Mouse (Mus musculus) kidney, embryonic 14.5 days (tissue): ENCODE results near the gene Car11. TPM values are rescaled to one million over a fixed set of nuclear protein-coding genes. Genes with fewer than 3 reads are reported as not detected.

Experiments used
- ATAC-seq: fragments of 200-750 bp; cut with Nextera tagmentation; 2 replicates; pipeline ENCODE4 v1.8.0; 2017; ENCODE audit warnings: moderate number of reproducible peaks, mild to moderate bottlenecking, moderate TSS enrichment, moderate library complexity; ENCODE audit not compliant: low FRiP score, low TSS enrichment
- H3K27ac ChIP-seq: fragments of 300-500 bp; sonication (generic); 2 replicates; pipeline ENCODE4 v1.5.1; 2014; ENCODE audit warnings: low read depth, mild to moderate bottlenecking, low read length, moderate library complexity, mixed read lengths
- H3K27me3 ChIP-seq: fragments of 300-500 bp; sonication (generic); 2 replicates; pipeline ENCODE4 v1.6.1; 2014; ENCODE audit warnings: mild to moderate bottlenecking, low read length; ENCODE audit not compliant: control insufficient read depth, insufficient read depth
- H3K36me3 ChIP-seq: fragments of 300-500 bp; sonication (generic); 2 replicates; pipeline ENCODE4 v1.6.1; 2014; ENCODE audit warnings: low read length, mixed read lengths; ENCODE audit not compliant: control insufficient read depth, insufficient read depth
- H3K4me1 ChIP-seq: fragments of 300-500 bp; sonication (generic); 2 replicates; pipeline ENCODE4 v1.6.1; 2014; ENCODE audit warnings: low read length, mixed read lengths; ENCODE audit not compliant: control insufficient read depth, insufficient read depth
- H3K4me2 ChIP-seq: fragments of 300-500 bp; sonication (generic); replicated peaks from 2 replicates; pipeline ENCODE4 v1.6.1; 2014; ENCODE audit warnings: low read depth, mild to moderate bottlenecking, low read length
- H3K4me3 ChIP-seq: fragments of 300-500 bp; sonication (generic); 2 replicates; pipeline ENCODE4 v1.5.1; 2014; ENCODE audit warnings: mild to moderate bottlenecking, low read length
- H3K9ac ChIP-seq: fragments of 300-500 bp; sonication (generic); 2 replicates; pipeline ENCODE4 v1.6.1; 2014; ENCODE audit warnings: low read depth, mild to moderate bottlenecking, low read length, moderate library complexity
- H3K9me3 ChIP-seq: fragments of 300-500 bp; sonication (generic); 2 replicates; pipeline ENCODE4 v1.6.1; 2016; ENCODE audit warnings: low read length; ENCODE audit not compliant: control insufficient read depth
- WGBS: fragments of 180-500 bp; shearing (Covaris S2); extraction: QIAGEN DNeasy Blood & Tissue Kit; methylation state at CpG from one replicate; pipeline ENCODE4 v1.1.7; 2014; 5-methylcytosine and 5-hydroxymethylcytosine counted together
- polyA plus RNA-seq: library from polyadenylated mRNA; unstranded; fragments of >200 nt; fragmentation: Nextera tagmentation; extraction: Ambion mirVana; gene quantifications from 2 replicates; pipeline ENCODE4 v1.2.1, GENCODE M21; 2014

Car11 gene
- polyA plus RNA-seq, 1 experiment from 2014 or later = 6.9 TPM

- 91% methylated on average over 16 of the region's 16 CpGs for WGBS
- peaks cover 28% of the 10 kb centered on the region for H3K4me1 ChIP-seq
- H3K36me3 ChIP-seq = peaks cover 37% of the 10 kb centered on the region
- no peak overlapping the region for H3K4me3 ChIP-seq
- no peak overlapping the region for H3K4me2 ChIP-seq
- no peaks in the 10 kb centered on the region for H3K27me3 ChIP-seq
- no peak for ATAC-seq
- H3K9ac ChIP-seq = no peak overlapping the region
- no peaks in the 10 kb centered on the region for H3K9me3 ChIP-seq
- H3K27ac ChIP-seq = no peak overlapping the region
These were observed 13.8 kb downstream of the Car11 start for GRCm38 (mm10) chr7:45713396-45713795.

- Histone ChIP-seq H3K27me3 (no peaks in the 10 kb centered on the region), H3K4me1 (peaks cover 29% of the 10 kb centered on the region), H3K36me3 (peaks cover 37% of the 10 kb centered on the region), H3K9ac (peak overlapping the region; percentile 73), H3K4me3 (peak overlapping the region; percentile 75), H3K9me3 (no peaks in the 10 kb centered on the region), H3K4me2 (peak overlapping the region; percentile 93), H3K27ac (peak overlapping the region; percentile 26; the same call in 1 of the 2 replicates)
- ATAC-seq = no peak
- WGBS = 79% methylated on average over 6 of the region's 6 CpGs
These were observed 14.4 kb downstream of the Car11 start for GRCm38 (mm10) chr7:45713881-45714520.

- H3K27me3 ChIP-seq = no peaks in the 10 kb centered on the region
- H3K9me3 ChIP-seq = no peaks in the 10 kb centered on the region
- ATAC-seq = peak; percentile 32
- peak overlapping the region; percentile 73 for H3K9ac ChIP-seq
- peaks cover 43% of the 10 kb centered on the region for H3K36me3 ChIP-seq
- peak overlapping the region; percentile 65; the same call in 1 of the 2 replicates for H3K27ac ChIP-seq
- 8% methylated on average over 14 of the region's 14 CpGs for WGBS
- H3K4me2 ChIP-seq = peak overlapping the region; percentile 93
- peak overlapping the region; percentile 75 for H3K4me3 ChIP-seq
- H3K4me1 ChIP-seq = peaks cover 36% of the 10 kb centered on the region
These were observed 15.0 kb downstream of the Car11 start for GRCm38 (mm10) chr7:45714630-45715089.

- ATAC-seq = peak; percentile 91
- no peaks in the 10 kb centered on the region for H3K27me3 ChIP-seq
- no peaks in the 10 kb centered on the region for H3K9me3 ChIP-seq
- 7% methylated on average over 34 of the region's 34 CpGs for WGBS
- peak within 1 kb of the TSS; percentile 73 for H3K9ac ChIP-seq
- H3K4me2 ChIP-seq = peak within 1 kb of the TSS; percentile 93
- peaks cover 45% of the 10 kb centered on the region for H3K36me3 ChIP-seq
- H3K4me3 ChIP-seq = peak within 1 kb of the TSS; percentile 75
- H3K27ac ChIP-seq = peak within 1 kb of the TSS; percentile 65
- H3K4me1 ChIP-seq = peaks cover 39% of the 10 kb centered on the region
These were observed 15.6 kb downstream of the Car11 start, which contains the start of gene Rpl18 for GRCm38 (mm10) chr7:45715090-45715708. Rpl18 (plus strand) TSS chr7:45715457.

- Histone ChIP-seq H3K9me3 (no peaks in the 10 kb centered on the region), H3K9ac (no peak overlapping the region), H3K27ac (peak overlapping the region; percentile 4; the same call in 1 of the 2 replicates), H3K27me3 (no peaks in the 10 kb centered on the region), H3K36me3 (peaks cover 45% of the 10 kb centered on the region), H3K4me3 (peak overlapping the region; percentile 75; the same call in 1 of the 2 replicates), H3K4me1 (peaks cover 39% of the 10 kb centered on the region), H3K4me2 (peak overlapping the region; percentile 93)
- no peak for ATAC-seq
- 83% methylated on average over 19 of the region's 19 CpGs for WGBS
These were observed 16.3 kb downstream of the Car11 start for GRCm38 (mm10) chr7:45715741-45716459.

GRCm38 (mm10) chr7:45716460-45716857, 16.8 kb downstream of the Car11 start:
- Histone ChIP-seq H3K4me3 (peak overlapping the region; percentile 63), H3K4me1 (peaks cover 39% of the 10 kb centered on the region), H3K27ac (no peak overlapping the region), H3K9ac (peak overlapping the region; percentile 91; the same call in 1 of the 2 replicates), H3K9me3 (no peaks in the 10 kb centered on the region), H3K4me2 (peak overlapping the region; percentile 93), H3K36me3 (peaks cover 45% of the 10 kb centered on the region), H3K27me3 (no peaks in the 10 kb centered on the region)
- WGBS = 91% methylated on average over 3 of the region's 3 CpGs
- no peak for ATAC-seq

GRCm38 (mm10) chr7:45716952-45717917, 17.6 kb downstream of the Car11 start:
- H3K4me3 ChIP-seq = peak overlapping the region; percentile 63
- peak; percentile 17; the same call in 1 of the 2 replicates for ATAC-seq
- peak overlapping the region; percentile 91 for H3K9ac ChIP-seq
- peak overlapping the region; percentile 74 for H3K27ac ChIP-seq
- H3K4me2 ChIP-seq = peak overlapping the region; percentile 93
- no peaks in the 10 kb centered on the region for H3K27me3 ChIP-seq
- H3K9me3 ChIP-seq = no peaks in the 10 kb centered on the region
- peaks cover 45% of the 10 kb centered on the region for H3K36me3 ChIP-seq
- H3K4me1 ChIP-seq = peaks cover 39% of the 10 kb centered on the region
- WGBS = 11% methylated on average over 31 of the region's 31 CpGs

GRCm38 (mm10) chr7:45717918-45718297, 18.3 kb downstream of the Car11 start, which contains the start of gene Sphk2:
Sphk2 (minus strand) TSS chr7:45718002.
- Histone ChIP-seq H3K4me2 (peak within 1 kb of the TSS; percentile 94), H3K4me3 (peak within 1 kb of the TSS; percentile 63), H3K4me1 (peaks cover 39% of the 10 kb centered on the region), H3K9me3 (no peaks in the 10 kb centered on the region), H3K9ac (peak within 1 kb of the TSS; percentile 91), H3K27ac (peak within 1 kb of the TSS; percentile 74), H3K27me3 (no peaks in the 10 kb centered on the region), H3K36me3 (peaks cover 45% of the 10 kb centered on the region)
- WGBS = under 1% methylated on average over 41 of the region's 41 CpGs
- ATAC-seq = peak; percentile 79
